Mouse (Mus musculus): ENCODE results near the gene Hsph1.

DNA sequence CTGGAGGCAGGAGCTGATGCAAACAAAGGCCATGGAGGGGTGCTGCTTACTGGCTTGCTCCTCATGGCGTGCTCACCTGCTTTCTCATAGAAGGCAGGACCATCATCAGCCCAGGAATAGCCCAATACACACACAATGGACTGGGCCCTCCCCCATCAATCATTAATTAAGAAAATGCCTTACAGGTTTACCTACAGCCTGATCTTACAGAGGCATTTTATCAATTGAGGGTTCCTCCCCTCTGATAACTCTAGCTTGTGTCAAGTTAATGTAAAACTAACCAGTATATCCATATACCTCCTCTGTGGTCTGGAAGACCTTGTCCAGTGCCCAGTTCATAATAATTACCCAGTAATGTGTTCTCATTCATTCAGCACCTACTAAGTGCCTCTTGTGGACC is 50.9 kb downstream of the Hsph1 start:
- TF ChIP-seq CTCF (conservative IDR thresholded peaks at IDR 0.05; ENCODE audit: low read length), result no peak
- no peak for TF ChIP-seq POU5F1 (IDR thresholded peaks at IDR 0.05; ENCODE audit: borderline replicate concordance, low read length)
- TF ChIP-seq NANOG (IDR thresholded peaks at IDR 0.05; ENCODE audit: borderline replicate concordance, low read length), result no peak

Measured in E14TG2a.4 (cell line).